Mouse (Mus musculus) heart, embryonic 11.5 days (tissue): ENCODE measurements around the gene Srcin1. TPM values are rescaled to one million over a fixed set of nuclear protein-coding genes. Genes with fewer than 3 reads are reported as not detected.
A peak's percentile ranks its signal among the peaks of the same experiment; 100 is the strongest.

Experiments used
- ATAC-seq: fragments of 200-750 bp; cut with Nextera tagmentation; replicated peaks from 2 replicates; pipeline ENCODE4 v1.8.0; 2017; ENCODE audit warnings: moderate library complexity; ENCODE audit not compliant: insufficient number of reproducible peaks, low FRiP score, low TSS enrichment
- H3K27ac ChIP-seq: fragments of 300-500 bp; sonication (generic); 2 replicates; pipeline ENCODE4 v1.5.1; 2014; ENCODE audit warnings: mild to moderate bottlenecking, low read depth, low read length
- H3K27me3 ChIP-seq: fragments of 300-500 bp; sonication (generic); 2 replicates; pipeline ENCODE4 v1.6.1; 2014; ENCODE audit warnings: mild to moderate bottlenecking, low read length, mixed read lengths; ENCODE audit not compliant: control insufficient read depth, insufficient read depth
- H3K36me3 ChIP-seq: fragments of 300-500 bp; sonication (generic); 2 replicates; pipeline ENCODE4 v1.6.1; 2014; ENCODE audit warnings: mild to moderate bottlenecking, low read length, moderate library complexity, mixed read lengths; ENCODE audit not compliant: control insufficient read depth, insufficient read depth
- H3K4me1 ChIP-seq: fragments of 300-500 bp; sonication (generic); 2 replicates; pipeline ENCODE4 v1.6.1; 2014; ENCODE audit warnings: low read length; ENCODE audit not compliant: control insufficient read depth, insufficient read depth
- H3K4me2 ChIP-seq: fragments of 300-500 bp; sonication (generic); 2 replicates; pipeline ENCODE4 v1.6.1; 2014; ENCODE audit warnings: mild to moderate bottlenecking, moderate library complexity
- H3K4me3 ChIP-seq: fragments of 300-500 bp; sonication (generic); 2 replicates; pipeline ENCODE4 v1.5.1; 2014; ENCODE audit warnings: low read depth, low read length
- H3K9ac ChIP-seq: fragments of 300-500 bp; sonication (generic); 2 replicates; pipeline ENCODE4 v1.6.1; 2014; ENCODE audit warnings: mild to moderate bottlenecking, low read depth, low read length, moderate library complexity
- H3K9me3 ChIP-seq: fragments of 300-500 bp; sonication (generic); replicated peaks from 2 replicates; pipeline ENCODE4 v1.6.1; 2016; ENCODE audit warnings: low read length; ENCODE audit not compliant: control insufficient read depth
- WGBS: fragments of 180-500 bp; shearing (Covaris S2); extraction: QIAGEN DNeasy Blood & Tissue Kit; methylation state at CpG from one replicate; pipeline ENCODE4 v1.1.7; 2014; ENCODE audit not compliant: insufficient replicate concordance; 5-methylcytosine and 5-hydroxymethylcytosine counted together
- polyA plus RNA-seq: library from polyadenylated mRNA; unstranded; fragments of >200 nt; fragmentation: Nextera tagmentation; extraction: Ambion mirVana; gene quantifications from 2 replicates; pipeline ENCODE4 v1.2.1, GENCODE M21; 2014

Gene Srcin1
- polyA plus RNA-seq, 1 experiment from 2014 or later, result 0.23 TPM

DNA sequence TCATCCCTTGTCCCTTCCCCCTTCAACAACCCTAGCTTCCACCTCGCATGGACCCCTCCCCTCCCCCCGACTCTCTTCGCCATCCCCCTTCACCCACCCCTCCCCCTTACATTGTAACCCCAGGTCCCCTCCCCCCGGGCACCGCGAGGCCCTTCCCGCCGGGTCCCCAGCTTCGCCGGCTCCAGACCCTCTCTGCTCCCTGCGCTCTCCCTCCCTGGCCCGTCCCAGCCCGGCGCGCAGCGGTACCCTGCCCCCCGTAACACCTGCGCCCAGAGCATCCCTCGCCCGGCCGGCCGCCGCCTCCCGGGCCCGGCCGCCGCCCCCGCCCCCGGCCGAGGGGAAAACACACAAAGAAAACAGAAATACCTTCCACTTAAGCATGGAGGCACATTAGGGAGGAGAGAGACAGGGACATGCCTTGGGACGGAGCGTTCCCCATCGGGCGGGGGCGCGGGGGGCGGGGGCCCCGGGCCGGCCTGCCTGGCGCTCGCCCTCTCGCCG, 1.4 kb downstream of the Srcin1 start:
- ATAC-seq, result no peak; the same call in 1 of the 2 replicates
- Histone ChIP-seq H3K4me3 (peak overlapping the region; percentile 67), H3K4me2 (peak overlapping the region; percentile 97), H3K27ac (no peak overlapping the region), H3K4me1 (peaks cover 9% of the 10 kb centered on the region), H3K9me3 (no peaks in the 10 kb centered on the region), H3K27me3 (peaks cover 84% of the 10 kb centered on the region), H3K9ac (peak overlapping the region; percentile 58; the same call in 1 of the 2 replicates), H3K36me3 (no peaks in the 10 kb centered on the region)
- WGBS, result under 1% methylated on average over 40 of the region's 43 CpGs

DNA sequence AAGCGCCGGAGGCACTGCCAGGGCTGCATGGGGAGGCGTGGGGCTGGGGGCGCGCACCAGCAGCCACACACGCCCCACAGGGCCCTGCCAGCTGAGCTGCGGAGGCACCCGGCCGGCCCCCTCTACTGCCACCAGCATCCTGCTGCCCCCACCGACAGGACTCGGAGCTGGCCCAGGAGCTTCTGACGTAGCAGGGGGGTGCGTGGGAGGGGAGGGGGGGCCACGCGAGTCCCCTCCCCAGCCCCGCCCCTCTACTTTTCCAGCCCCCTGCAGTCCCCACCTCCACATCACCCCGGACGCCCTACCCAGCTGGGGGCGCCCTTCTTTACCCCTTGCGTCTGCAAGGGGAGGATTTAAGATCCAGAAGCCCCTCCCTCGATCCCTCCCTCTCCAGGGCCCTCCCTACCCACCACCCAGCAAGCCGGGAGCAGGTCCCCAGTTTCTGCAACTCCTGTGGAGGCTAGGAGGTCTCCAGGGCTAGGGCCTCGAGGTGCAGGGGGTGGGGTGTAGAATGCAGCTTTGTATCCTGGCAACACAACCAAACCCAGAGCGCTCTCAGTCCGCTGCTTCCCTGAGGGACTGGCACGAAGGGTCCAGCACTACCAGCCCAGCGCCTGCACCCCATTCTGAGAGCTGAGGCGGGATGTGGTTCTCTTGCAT, 2.0 kb downstream of the Srcin1 start:
- Histone ChIP-seq H3K4me2 (peak overlapping the region; percentile 97), H3K4me3 (peak overlapping the region; percentile 67), H3K4me1 (peaks cover 9% of the 10 kb centered on the region), H3K9ac (no peak overlapping the region), H3K27ac (no peak overlapping the region), H3K27me3 (peaks cover 90% of the 10 kb centered on the region), H3K36me3 (no peaks in the 10 kb centered on the region), H3K9me3 (no peaks in the 10 kb centered on the region)
- WGBS, result under 1% methylated on average over 27 of the region's 28 CpGs
- no peak for ATAC-seq

DNA sequence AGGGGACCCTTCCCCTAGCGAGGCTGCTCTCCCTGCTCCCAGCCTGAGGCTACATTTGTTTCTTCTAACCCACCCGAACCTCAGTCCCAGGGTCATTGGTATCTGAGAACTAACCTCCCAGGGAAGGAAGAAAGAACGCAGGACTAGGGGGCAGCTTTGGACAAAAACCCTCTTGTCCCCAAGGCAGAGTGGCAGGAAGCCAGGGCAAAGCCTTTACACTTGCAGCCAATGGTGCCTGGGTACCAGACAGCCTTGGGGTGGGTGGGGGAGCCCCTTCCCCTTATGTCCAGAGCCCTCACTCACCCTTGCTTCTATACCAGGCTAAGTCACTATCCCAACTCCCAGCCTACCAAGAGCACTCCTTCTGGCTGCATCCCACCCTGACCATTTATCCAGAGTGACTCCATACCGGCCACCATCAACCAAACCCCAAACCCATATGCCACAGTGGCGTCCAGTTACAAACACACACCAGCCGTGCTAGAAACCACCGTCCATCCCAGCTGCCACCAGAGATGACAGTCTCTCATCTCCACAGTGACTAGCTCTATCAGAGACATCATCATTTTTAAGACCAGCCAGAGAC, 3.0 kb downstream of the Srcin1 start:
- no peak overlapping the region for H3K9ac ChIP-seq
- H3K4me1 ChIP-seq, result peaks cover 12% of the 10 kb centered on the region
- no peak for ATAC-seq
- no peaks in the 10 kb centered on the region for H3K9me3 ChIP-seq
- no peak overlapping the region for H3K27ac ChIP-seq
- WGBS, result 28% methylated on average over 7 of the region's 7 CpGs
- H3K36me3 ChIP-seq, result no peaks in the 10 kb centered on the region
- peaks cover 80% of the 10 kb centered on the region for H3K27me3 ChIP-seq
- H3K4me3 ChIP-seq, result no peak overlapping the region
- no peak overlapping the region for H3K4me2 ChIP-seq

DNA sequence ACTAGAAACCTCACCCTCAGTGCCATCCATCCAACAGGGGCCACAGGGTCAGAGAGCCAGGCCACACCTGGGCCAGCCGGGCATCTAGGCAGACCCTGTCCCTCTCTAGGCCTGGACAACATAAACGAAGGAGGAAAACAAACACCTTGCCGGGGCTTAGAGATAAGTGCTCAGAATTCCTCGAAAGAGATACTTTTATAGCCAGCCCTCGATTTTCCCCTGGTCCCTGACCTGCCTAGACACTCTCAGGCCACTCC, 4.0 kb downstream of the Srcin1 start:
- no peak overlapping the region for H3K4me2 ChIP-seq
- no peak for ATAC-seq
- no peaks in the 10 kb centered on the region for H3K9me3 ChIP-seq
- no peak overlapping the region for H3K4me3 ChIP-seq
- peaks cover 12% of the 10 kb centered on the region for H3K4me1 ChIP-seq
- H3K9ac ChIP-seq, result no peak overlapping the region
- no peaks in the 10 kb centered on the region for H3K36me3 ChIP-seq
- peaks cover 82% of the 10 kb centered on the region for H3K27me3 ChIP-seq
- H3K27ac ChIP-seq, result no peak overlapping the region
- WGBS, result 18% methylated on average over 5 of the region's 5 CpGs

DNA sequence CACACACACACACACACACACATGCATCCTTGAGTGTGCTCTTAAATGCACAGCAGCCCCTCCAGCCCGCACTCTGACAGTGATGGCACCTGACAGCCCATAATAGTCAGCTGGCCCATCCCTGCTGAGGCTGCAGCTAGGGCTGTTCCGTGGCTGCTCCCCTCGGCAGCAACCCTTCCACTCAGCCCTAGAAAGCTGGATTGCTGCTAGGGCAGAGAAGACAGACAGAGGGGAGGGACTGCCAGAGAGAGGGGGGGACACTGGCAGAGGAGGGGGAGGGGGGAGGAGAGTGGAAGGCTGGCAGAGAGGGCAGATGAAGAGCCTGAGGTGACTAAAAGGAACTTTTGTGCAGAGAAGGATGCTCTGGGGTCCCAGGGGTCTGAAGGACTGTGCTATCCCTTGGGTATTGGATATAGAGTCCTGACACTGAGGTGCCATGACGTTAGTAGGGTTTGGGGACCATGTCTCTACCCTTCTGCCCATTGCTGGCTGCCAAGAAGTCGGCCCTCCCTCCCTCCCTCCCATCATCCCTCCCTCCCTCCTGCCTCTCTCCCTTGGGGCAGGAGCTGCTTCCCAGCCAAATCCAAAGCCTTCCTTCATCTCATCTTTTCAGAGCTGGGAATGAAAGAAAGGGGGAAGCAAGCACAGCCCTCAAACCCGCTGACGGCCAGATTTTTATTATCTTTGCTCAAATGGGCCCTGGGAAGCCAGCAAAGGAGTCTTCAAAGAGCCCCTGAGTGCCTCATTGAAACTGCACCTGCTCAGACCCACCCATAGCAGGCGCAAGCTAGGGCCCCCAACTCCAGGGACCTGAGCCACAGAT, 4.5 kb downstream of the Srcin1 start:
- H3K9ac ChIP-seq, result no peak overlapping the region
- no peak overlapping the region for H3K4me3 ChIP-seq
- H3K4me1 ChIP-seq, result peaks cover 16% of the 10 kb centered on the region
- H3K9me3 ChIP-seq, result no peaks in the 10 kb centered on the region
- no peaks in the 10 kb centered on the region for H3K36me3 ChIP-seq
- H3K4me2 ChIP-seq, result no peak overlapping the region
- no peak for ATAC-seq
- H3K27me3 ChIP-seq, result peaks cover 81% of the 10 kb centered on the region
- WGBS, result 26% methylated on average over 8 of the region's 8 CpGs
- H3K27ac ChIP-seq, result no peak overlapping the region

DNA sequence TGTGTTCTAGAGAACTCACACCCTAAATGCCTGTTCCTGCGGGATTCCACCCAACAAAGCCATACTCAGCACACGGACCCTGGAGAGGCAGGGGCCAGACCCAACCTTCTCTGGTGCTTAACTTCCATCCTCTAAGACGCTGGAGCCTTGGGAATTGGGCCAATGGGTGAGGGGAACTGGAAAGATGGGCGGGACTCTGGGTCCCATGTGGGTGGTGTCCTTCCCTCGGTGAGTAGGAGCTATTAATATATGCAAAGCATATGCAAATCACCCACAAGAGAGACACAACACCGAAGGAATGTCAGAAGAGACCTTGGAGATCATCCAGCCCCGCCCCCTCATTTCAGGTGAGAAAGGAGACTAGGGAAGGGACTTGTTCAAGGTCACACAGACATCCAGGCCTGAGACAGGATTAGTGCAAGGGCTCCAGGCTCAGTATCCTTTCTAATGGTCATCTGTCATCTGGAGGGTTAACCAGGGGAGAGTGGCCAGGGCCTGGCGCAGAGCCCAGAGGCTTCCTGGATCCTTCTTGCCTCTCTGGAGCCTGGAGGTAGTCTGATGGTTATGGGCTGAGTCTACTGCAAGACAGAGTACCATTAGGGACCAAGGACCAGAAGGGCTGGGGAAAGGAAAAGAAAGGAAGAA, 5.4 kb downstream of the Srcin1 start:
- H3K9me3 ChIP-seq, result no peaks in the 10 kb centered on the region
- no peak overlapping the region for H3K27ac ChIP-seq
- H3K4me1 ChIP-seq, result peaks cover 20% of the 10 kb centered on the region
- ATAC-seq, result no peak
- H3K9ac ChIP-seq, result 0 out of 2 replicates have a peak overlapping the region, but pooled peaks have one; percentile 24
- no peak overlapping the region for H3K4me2 ChIP-seq
- H3K36me3 ChIP-seq, result no peaks in the 10 kb centered on the region
- no peak overlapping the region for H3K4me3 ChIP-seq
- WGBS, result 14% methylated on average over 8 of the region's 8 CpGs
- peaks cover 81% of the 10 kb centered on the region for H3K27me3 ChIP-seq

DNA sequence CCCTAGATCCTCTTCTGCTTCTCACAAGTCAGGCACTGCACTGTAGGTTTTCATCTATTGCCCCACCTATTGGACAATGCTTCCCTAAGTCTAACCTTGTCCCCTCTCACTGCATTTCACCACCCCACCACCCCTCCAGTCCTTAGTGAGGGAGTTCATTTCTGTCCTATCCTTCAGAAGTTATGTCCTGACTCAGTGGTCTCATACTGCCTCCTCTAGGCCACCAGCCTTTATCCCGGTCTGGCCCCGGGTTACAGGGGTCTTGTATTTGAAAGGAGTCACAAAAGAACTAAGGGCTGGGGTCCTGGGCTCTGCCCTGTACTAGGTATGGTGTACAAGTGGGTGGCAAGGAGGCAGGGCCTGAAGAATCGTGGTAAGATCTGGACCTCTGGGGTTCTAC, 6.2 kb downstream of the Srcin1 start:
- whole genome bisulfite sequencing, result 49% methylated on average over 3 of the region's 3 CpGs
- Histone ChIP-seq H3K4me2 (no peak overlapping the region), H3K36me3 (no peaks in the 10 kb centered on the region), H3K4me3 (no peak overlapping the region), H3K9me3 (no peaks in the 10 kb centered on the region), H3K4me1 (peaks cover 20% of the 10 kb centered on the region), H3K27me3 (peaks cover 84% of the 10 kb centered on the region), H3K9ac (no peak overlapping the region), H3K27ac (no peak overlapping the region)
- ATAC-seq, result no peak

DNA sequence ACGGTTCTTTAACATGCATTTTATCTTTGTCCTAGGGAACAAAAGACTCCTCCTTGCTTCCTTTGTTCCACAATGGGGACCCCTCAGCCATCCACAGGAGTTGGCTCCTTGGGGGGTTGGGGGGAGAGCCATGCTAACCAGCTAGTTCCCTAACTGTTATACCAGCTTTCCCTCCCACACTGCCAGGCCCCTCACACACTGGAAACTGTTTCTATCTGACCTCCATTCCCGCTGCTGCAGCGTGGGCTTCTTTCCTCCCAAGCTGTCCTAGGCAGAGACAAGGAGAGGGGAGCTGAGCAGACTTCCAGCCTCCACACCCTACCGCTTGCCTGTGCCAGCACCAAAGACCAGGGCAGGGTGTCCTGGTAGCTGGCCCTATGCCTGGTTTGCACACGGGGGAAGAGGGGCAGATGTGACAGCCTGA, 6.7 kb downstream of the Srcin1 start:
- Histone ChIP-seq H3K9ac (no peak overlapping the region), H3K4me3 (no peak overlapping the region), H3K4me1 (peaks cover 16% of the 10 kb centered on the region), H3K27ac (no peak overlapping the region), H3K9me3 (no peaks in the 10 kb centered on the region), H3K4me2 (no peak overlapping the region), H3K36me3 (no peaks in the 10 kb centered on the region), H3K27me3 (peaks cover 84% of the 10 kb centered on the region)
- whole genome bisulfite sequencing, result 31% methylated on average over 5 of the region's 5 CpGs
- ATAC-seq, result no peak
